Mouse (Mus musculus): ENCODE results near the gene B3gnt3.

B3gnt3 gene

DNA sequence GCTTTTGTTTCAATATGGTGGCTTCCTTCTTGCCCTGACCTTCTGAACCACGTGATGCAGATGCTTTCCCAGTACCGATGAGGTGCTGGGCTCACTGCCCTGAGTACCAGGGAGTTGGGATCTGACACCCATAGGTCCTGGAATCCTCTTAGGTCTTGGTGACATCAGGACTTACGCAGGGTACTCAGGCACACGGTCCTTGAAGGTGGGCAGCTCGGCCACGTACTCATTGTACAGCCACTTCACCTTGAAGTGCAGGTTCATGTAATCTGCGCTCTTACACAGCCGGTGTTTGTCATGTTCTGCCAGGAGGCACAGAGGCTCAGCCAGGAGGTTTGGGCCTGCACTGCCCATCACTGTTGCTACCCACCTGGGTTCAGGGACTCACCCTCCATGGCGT lies 56.1 kb downstream of the B3gnt3 start:
- in situ Hi-C loops (cut with MboI, MseI): no loop called here
